Mouse (Mus musculus): Measurements from ENCODE around the gene Colq. TPM values are rescaled to one million over a fixed set of nuclear protein-coding genes. Genes with fewer than 3 reads are reported as not detected.
A peak's percentile ranks its signal among the peaks of the same experiment; 100 is the strongest.

Colq gene
- polyA plus RNA-seq, 1 experiment from 2014 or later: 0.05 TPM

DNA sequence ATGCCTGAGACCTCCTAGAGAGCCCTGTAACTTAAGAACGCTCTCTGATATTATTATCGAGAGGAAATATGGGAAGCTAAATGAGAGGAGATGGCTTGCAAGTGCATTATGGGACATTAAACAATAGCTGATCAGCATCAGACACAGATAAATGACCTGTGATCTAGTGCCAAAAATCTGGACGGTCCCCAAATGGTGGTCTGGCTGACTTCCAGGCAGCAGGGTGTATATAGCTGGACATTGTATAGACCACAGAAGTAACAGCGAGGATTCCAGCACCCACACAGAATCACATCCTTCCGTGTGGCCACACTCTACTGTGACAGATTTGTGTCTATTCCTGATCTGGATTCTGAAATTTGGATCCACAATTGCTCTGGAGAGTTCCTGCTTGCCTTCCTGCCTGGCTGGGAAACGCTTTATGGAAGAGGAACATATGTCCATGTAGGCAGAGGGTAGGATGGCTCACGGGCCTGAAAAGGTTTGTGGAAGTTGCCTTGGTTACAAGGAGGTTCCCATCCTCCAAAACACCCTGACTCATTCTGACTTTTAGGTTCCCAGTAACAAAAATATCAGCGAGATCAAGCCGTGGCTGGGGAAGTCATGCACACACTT, 18.5 kb downstream of the Colq start:
- H3K36me3 ChIP-seq: no peaks in the 10 kb centered on the region
- no peak overlapping the region for H3K9ac ChIP-seq
- ATAC-seq: no peak
- H3K4me3 ChIP-seq: no peak overlapping the region
- peaks cover 21% of the 10 kb centered on the region for H3K27me3 ChIP-seq (replicated peaks)
- no peaks in the 10 kb centered on the region for H3K9me3 ChIP-seq (replicated peaks)
- H3K27ac ChIP-seq: no peak overlapping the region
- H3K4me1 ChIP-seq: peaks cover 32% of the 10 kb centered on the region
- no peak overlapping the region for H3K4me2 ChIP-seq
- WGBS (ENCODE audit: insufficient replicate concordance): 62% methylated on average over 9 of the region's 9 CpGs

DNA sequence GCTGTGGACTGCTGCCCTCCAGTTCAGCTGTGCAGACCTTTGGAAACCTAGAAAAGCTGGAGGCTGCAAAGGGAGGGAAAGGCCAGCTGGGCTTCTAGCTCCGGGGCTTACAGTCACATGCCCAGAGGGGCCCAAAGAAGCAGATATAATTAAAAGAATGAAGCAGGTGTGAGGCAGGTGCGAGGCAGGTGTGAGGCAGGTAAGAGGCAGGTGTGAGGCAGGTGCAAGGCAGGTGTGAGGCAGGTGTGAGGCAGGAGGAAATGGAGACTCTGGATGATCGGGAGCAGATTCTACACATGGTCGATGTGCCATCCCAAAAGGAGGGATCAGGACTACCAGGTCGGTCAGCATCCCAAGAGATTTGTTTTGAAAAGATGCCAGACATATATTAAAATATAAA, 19.7 kb downstream of the Colq start:
- no peak overlapping the region for H3K9ac ChIP-seq
- peaks cover 28% of the 10 kb centered on the region for H3K4me1 ChIP-seq
- no peaks in the 10 kb centered on the region for H3K9me3 ChIP-seq (replicated peaks)
- 81% methylated on average over 5 of the region's 5 CpGs for WGBS (ENCODE audit: insufficient replicate concordance)
- no peak overlapping the region for H3K4me3 ChIP-seq
- ATAC-seq: no peak
- H3K36me3 ChIP-seq: no peaks in the 10 kb centered on the region
- H3K27me3 ChIP-seq (replicated peaks): peaks cover 13% of the 10 kb centered on the region
- no peak overlapping the region for H3K4me2 ChIP-seq
- H3K27ac ChIP-seq: no peak overlapping the region

GRCm38 (mm10) chr14:31570131-31570951, 20.8 kb downstream of the Colq start:
- 0 out of 2 replicates have a peak overlapping the region, but pooled peaks have one; percentile 15 for H3K4me2 ChIP-seq
- no peaks in the 10 kb centered on the region for H3K9me3 ChIP-seq (replicated peaks)
- H3K27ac ChIP-seq: peak overlapping the region; percentile 71
- H3K27me3 ChIP-seq (replicated peaks): peaks cover 3% of the 10 kb centered on the region; the same call in 1 of the 2 replicates
- peak; percentile 77 for ATAC-seq
- no peak overlapping the region for H3K4me3 ChIP-seq
- WGBS (ENCODE audit: insufficient replicate concordance): 14% methylated on average over 6 of the region's 6 CpGs
- H3K36me3 ChIP-seq: no peaks in the 10 kb centered on the region
- H3K4me1 ChIP-seq: peaks cover 28% of the 10 kb centered on the region
- H3K9ac ChIP-seq: no peak overlapping the region

DNA sequence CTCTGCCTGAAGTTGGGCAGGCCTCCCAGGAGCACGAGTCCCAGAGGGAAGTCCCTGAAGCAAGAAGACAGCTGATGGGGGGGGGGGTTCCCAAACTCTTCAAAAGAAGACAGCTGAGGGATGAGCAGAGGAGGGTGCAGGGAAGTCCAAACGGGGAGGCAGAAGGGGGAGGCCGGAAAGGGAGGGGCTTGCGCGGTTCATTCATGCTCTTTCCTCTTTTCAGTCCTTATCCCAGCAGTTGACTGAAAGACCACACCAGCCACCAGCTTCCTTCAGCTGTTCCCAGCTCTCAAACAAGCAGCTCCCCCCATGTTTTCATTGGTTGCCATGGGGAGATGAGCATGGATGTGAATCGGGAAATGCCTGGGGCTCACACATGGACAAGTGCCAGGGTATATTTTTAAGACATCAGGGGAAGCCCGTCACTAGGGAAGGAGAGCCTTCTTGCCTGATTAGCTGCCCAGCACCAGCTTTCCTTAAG, 22.0 kb downstream of the Colq start:
- Histone ChIP-seq H3K9me3 (replicated peaks) (no peaks in the 10 kb centered on the region), H3K27me3 (replicated peaks) (no peaks in the 10 kb centered on the region), H3K4me1 (peaks cover 32% of the 10 kb centered on the region), H3K9ac (no peak overlapping the region), H3K27ac (no peak overlapping the region), H3K4me3 (no peak overlapping the region), H3K36me3 (no peaks in the 10 kb centered on the region), H3K4me2 (no peak overlapping the region)
- ATAC-seq: no peak
- 33% methylated on average over 7 of the region's 7 CpGs for WGBS (ENCODE audit: insufficient replicate concordance)

DNA sequence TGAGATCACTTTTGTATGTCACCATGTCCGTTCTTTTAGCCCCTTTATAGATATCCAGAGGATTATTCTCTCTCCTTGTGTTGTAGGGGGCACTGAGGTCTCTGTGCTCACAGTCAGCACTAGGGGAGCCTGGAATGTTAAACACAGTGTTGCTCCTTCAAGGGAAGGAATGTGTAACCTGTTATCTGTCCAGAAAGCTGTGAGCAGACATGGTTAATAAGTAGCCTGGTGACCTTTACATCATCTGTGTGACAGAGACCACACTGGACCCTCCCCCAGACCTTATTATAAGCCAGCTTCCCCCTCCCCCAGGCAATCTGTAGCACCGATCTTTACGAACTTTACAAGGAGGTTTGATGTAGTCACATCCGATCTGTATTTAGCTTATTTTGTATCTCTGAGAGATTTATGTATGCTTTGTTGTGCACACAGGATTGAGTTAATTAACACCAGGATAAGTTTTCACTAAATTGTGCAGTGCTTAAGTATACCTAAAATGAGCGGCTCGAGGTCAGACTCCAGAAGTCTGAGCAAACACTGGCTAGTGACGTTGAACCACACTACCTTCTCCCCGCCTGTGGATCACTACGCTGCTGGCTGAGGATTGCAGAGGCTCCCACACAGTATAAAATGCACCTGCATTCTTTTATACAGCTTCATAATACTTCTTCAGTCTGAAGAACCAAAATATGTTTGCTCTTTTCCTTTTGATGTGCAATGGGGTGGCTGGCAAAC, 25.5 kb downstream of the Colq start:
- ATAC-seq: no peak
- Histone ChIP-seq H3K4me3 (no peak overlapping the region), H3K4me1 (peaks cover 28% of the 10 kb centered on the region), H3K4me2 (no peak overlapping the region), H3K27me3 (replicated peaks) (peaks cover 13% of the 10 kb centered on the region; the same call in 1 of the 2 replicates), H3K36me3 (no peaks in the 10 kb centered on the region), H3K9me3 (replicated peaks) (no peaks in the 10 kb centered on the region), H3K9ac (no peak overlapping the region), H3K27ac (no peak overlapping the region)
- 69% methylated on average over 9 of the region's 9 CpGs for WGBS (ENCODE audit: insufficient replicate concordance)

- Histone ChIP-seq H3K27ac (no peak overlapping the region), H3K27me3 (replicated peaks) (peaks cover 15% of the 10 kb centered on the region; the same call in 1 of the 2 replicates), H3K4me3 (no peak overlapping the region), H3K9me3 (replicated peaks) (no peaks in the 10 kb centered on the region), H3K9ac (no peak overlapping the region), H3K4me1 (peaks cover 18% of the 10 kb centered on the region), H3K36me3 (no peaks in the 10 kb centered on the region), H3K4me2 (no peak overlapping the region)
- ATAC-seq: no peak
- WGBS (ENCODE audit: insufficient replicate concordance): 57% methylated on average over 6 of the region's 6 CpGs
Measured at GRCm38 (mm10) chr14:31564452-31565179, 26.5 kb downstream of the Colq start.

DNA sequence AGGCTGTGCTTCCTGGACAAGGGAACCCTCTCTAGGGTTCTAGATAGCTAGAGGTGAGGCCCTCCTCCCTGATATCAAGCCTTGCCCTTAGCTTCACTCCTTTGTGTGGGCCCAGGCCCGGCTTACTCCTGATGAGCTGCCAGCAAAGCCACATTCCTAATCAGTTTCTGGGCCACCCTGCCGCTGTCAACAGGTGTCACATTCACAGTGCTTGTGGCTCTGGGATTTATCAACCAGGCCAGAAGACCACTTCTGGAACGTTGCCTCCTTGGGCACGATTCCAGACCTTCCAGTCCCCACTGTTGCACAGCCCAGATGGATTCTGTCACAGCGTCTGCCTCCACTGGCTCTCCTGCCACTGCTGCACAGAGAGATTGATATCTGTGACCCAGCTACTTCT, 30.3 kb downstream of the Colq start:
- 26% methylated on average over 5 of the region's 5 CpGs for WGBS (ENCODE audit: insufficient replicate concordance)
- H3K36me3 ChIP-seq: no peaks in the 10 kb centered on the region
- ATAC-seq: no peak
- peaks cover 22% of the 10 kb centered on the region for H3K27me3 ChIP-seq (replicated peaks)
- 0 out of 2 replicates have a peak overlapping the region, but pooled peaks have one; percentile 0 for H3K9ac ChIP-seq
- no peak overlapping the region for H3K4me2 ChIP-seq
- H3K9me3 ChIP-seq (replicated peaks): no peaks in the 10 kb centered on the region
- H3K4me1 ChIP-seq: peaks cover 12% of the 10 kb centered on the region
- no peak overlapping the region for H3K4me3 ChIP-seq
- no peak overlapping the region for H3K27ac ChIP-seq

GRCm38 (mm10) chr14:31559216-31559615, 31.9 kb downstream of the Colq start:
- H3K27ac ChIP-seq: no peak overlapping the region
- H3K4me1 ChIP-seq: peaks cover 9% of the 10 kb centered on the region; the same call in 1 of the 2 replicates
- H3K4me2 ChIP-seq: no peak overlapping the region
- H3K9ac ChIP-seq: no peak overlapping the region
- H3K4me3 ChIP-seq: no peak overlapping the region
- 34% methylated on average over 5 of the region's 5 CpGs for WGBS (ENCODE audit: insufficient replicate concordance)
- peaks cover 22% of the 10 kb centered on the region for H3K27me3 ChIP-seq (replicated peaks)
- ATAC-seq: no peak
- H3K36me3 ChIP-seq: no peaks in the 10 kb centered on the region
- no peaks in the 10 kb centered on the region for H3K9me3 ChIP-seq (replicated peaks)

DNA sequence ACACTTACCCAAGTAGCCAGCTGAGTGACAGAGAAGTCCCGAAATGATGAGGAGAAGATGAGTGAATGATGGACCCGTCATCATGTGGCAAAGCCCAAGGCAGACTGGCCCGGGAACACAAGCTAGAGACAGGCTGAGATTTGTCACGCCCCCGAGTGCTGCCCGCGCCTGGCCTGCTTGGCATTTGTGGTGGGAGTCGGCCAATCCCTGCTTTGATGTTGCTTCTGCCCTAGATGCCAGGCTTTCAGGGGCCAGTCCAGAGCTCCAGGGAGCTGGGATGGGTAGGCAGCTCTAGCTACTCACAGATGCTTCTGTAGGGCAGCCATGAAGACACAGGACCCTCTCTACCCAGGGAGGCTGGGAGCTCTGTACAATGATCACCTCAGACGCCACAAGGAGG, 33.4 kb downstream of the Colq start:
- H3K27ac ChIP-seq: no peak overlapping the region
- WGBS (ENCODE audit: insufficient replicate concordance): 61% methylated on average over 9 of the region's 9 CpGs
- H3K27me3 ChIP-seq (replicated peaks): peaks cover 22% of the 10 kb centered on the region
- H3K36me3 ChIP-seq: no peaks in the 10 kb centered on the region
- no peak overlapping the region for H3K4me3 ChIP-seq
- no peak for ATAC-seq
- H3K4me1 ChIP-seq: peaks cover 9% of the 10 kb centered on the region; the same call in 1 of the 2 replicates
- no peaks in the 10 kb centered on the region for H3K9me3 ChIP-seq (replicated peaks)
- H3K4me2 ChIP-seq: no peak overlapping the region
- H3K9ac ChIP-seq: no peak overlapping the region

GRCm38 (mm10) chr14:31557273-31557672, 33.9 kb downstream of the Colq start:
- no peak for ATAC-seq
- Histone ChIP-seq H3K4me2 (no peak overlapping the region), H3K4me3 (no peak overlapping the region), H3K4me1 (peaks cover 9% of the 10 kb centered on the region; the same call in 1 of the 2 replicates), H3K36me3 (no peaks in the 10 kb centered on the region), H3K27me3 (replicated peaks) (peaks cover 20% of the 10 kb centered on the region), H3K27ac (no peak overlapping the region), H3K9me3 (replicated peaks) (no peaks in the 10 kb centered on the region), H3K9ac (no peak overlapping the region)
- 74% methylated on average over 8 of the region's 8 CpGs for WGBS (ENCODE audit: insufficient replicate concordance)

DNA sequence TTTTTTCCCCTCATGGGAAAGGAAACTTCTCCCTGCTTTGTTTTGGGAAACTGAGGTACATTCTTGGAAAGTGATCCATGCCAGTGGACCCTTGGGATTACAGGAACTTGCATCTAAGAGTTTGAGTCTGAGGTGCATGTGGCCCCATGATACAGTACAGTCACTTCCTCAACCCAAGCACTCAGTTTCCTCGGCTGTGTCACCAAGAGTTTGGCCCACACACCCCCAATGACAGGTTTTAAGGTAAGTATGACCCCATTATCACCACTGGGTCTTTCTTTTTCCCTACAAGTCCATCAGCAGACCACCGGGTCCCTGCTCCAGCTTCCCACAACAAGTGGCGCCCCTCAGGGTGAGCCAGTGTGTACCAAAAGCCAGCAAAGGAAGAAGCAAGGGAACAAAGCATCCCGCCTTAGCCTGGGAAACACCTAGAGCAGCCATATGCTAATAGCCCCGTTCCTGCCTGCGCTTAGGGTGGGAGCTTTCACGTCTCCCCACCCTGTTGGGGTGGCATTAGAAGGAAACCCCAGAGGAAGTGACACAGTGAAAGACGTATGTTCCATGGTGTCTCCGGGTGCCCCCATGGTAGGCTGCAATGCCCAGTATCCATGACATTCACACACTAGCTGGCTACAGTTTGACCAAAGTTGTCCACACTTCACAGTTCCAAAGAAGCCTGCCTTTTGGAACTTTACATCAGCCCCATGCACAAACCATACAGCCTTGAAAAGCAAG, 34.5 kb downstream of the Colq start:
- Histone ChIP-seq H3K9ac (no peak overlapping the region), H3K4me1 (peaks cover 9% of the 10 kb centered on the region; the same call in 1 of the 2 replicates), H3K36me3 (no peaks in the 10 kb centered on the region), H3K27ac (no peak overlapping the region), H3K4me2 (no peak overlapping the region), H3K9me3 (replicated peaks) (no peaks in the 10 kb centered on the region), H3K4me3 (no peak overlapping the region), H3K27me3 (replicated peaks) (peaks cover 14% of the 10 kb centered on the region; the same call in 1 of the 2 replicates)
- 56% methylated on average over 9 of the region's 9 CpGs for WGBS (ENCODE audit: insufficient replicate concordance)
- no peak for ATAC-seq
